Mouse (Mus musculus) lung, embryonic 15.5 days (tissue): ENCODE measurements at regions not wholly inside any gene's neighbourhood (a gene's known extent, or its start where the extent isn't known, plus 50 kb on each side); places are given as distances from the start of the nearest gene placed in this dataset.

Source experiments
- ATAC-seq: fragments of 200-750 bp; cut with Nextera tagmentation; 2 replicates; pipeline ENCODE4 v1.8.0; 2017; ENCODE audit warnings: moderate number of reproducible peaks, borderline replicate concordance; ENCODE audit not compliant: low FRiP score, low TSS enrichment; ENCODE audit errors: extremely low read depth
- H3K27ac ChIP-seq: fragments of 300-500 bp; sonication (generic); 2 replicates; pipeline ENCODE4 v1.5.1; 2015; ENCODE audit warnings: moderate library complexity, mild to moderate bottlenecking, inconsistent platforms
- H3K27me3 ChIP-seq: fragments of 300-500 bp; sonication (generic); 2 replicates; pipeline ENCODE4 v1.6.1; 2015; ENCODE audit warnings: inconsistent platforms
- H3K36me3 ChIP-seq: fragments of 300-500 bp; sonication (generic); 2 replicates; pipeline ENCODE4 v1.6.1; 2015; ENCODE audit warnings: inconsistent platforms
- H3K4me1 ChIP-seq: fragments of 300-500 bp; sonication (generic); 2 replicates; pipeline ENCODE4 v1.6.1; 2015; ENCODE audit warnings: inconsistent platforms
- H3K4me2 ChIP-seq: fragments of 300-500 bp; sonication (generic); 2 replicates; pipeline ENCODE4 v1.6.1; 2015; ENCODE audit warnings: inconsistent platforms, mild to moderate bottlenecking, moderate library complexity
- H3K4me3 ChIP-seq: fragments of 300-500 bp; sonication (generic); 2 replicates; pipeline ENCODE4 v1.5.1; 2015; ENCODE audit warnings: mild to moderate bottlenecking, inconsistent platforms
- H3K9ac ChIP-seq: fragments of 300-500 bp; sonication (generic); 2 replicates; pipeline ENCODE4 v1.6.1; 2015; ENCODE audit warnings: inconsistent platforms
- H3K9me3 ChIP-seq: fragments of 300-500 bp; sonication (generic); 2 replicates; pipeline ENCODE4 v1.6.1; 2016; ENCODE audit warnings: inconsistent platforms
- WGBS: fragments of 180-500 bp; shearing (Covaris S2); methylation state at CpG from one replicate; pipeline ENCODE4 v1.1.7; 2015; 5-methylcytosine and 5-hydroxymethylcytosine counted together

GRCm38 (mm10) chr6:49965944-49966545, 143.5 kb downstream of the Npy start:
- H3K4me2 ChIP-seq: no peak overlapping the region
- no peaks in the 10 kb centered on the region for H3K27me3 ChIP-seq
- H3K27ac ChIP-seq: no peak overlapping the region
- H3K4me3 ChIP-seq: no peak overlapping the region
- WGBS: 69% methylated on average over 5 of the region's 5 CpGs
- no peaks in the 10 kb centered on the region for H3K36me3 ChIP-seq
- no peak overlapping the region for H3K9ac ChIP-seq
- H3K4me1 ChIP-seq: peaks cover 11% of the 10 kb centered on the region; the same call in 1 of the 2 replicates
- H3K9me3 ChIP-seq: no peaks in the 10 kb centered on the region
- ATAC-seq: no peak

GRCm38 (mm10) chr6:49966555-49966954, 143.5 kb upstream of the Mpp6 start:
- Histone ChIP-seq H3K27ac (no peak overlapping the region), H3K4me3 (no peak overlapping the region), H3K4me2 (no peak overlapping the region), H3K9me3 (no peaks in the 10 kb centered on the region), H3K36me3 (no peaks in the 10 kb centered on the region), H3K4me1 (peaks cover 11% of the 10 kb centered on the region; the same call in 1 of the 2 replicates), H3K27me3 (no peaks in the 10 kb centered on the region), H3K9ac (no peak overlapping the region)
- no peak for ATAC-seq
- WGBS: 87% methylated on average over 3 of the region's 3 CpGs

GRCm38 (mm10) chr6:49973258-49973865, 136.7 kb upstream of the Mpp6 start:
- WGBS: 39% methylated on average over 7 of the region's 7 CpGs
- H3K27me3 ChIP-seq: no peaks in the 10 kb centered on the region
- H3K9me3 ChIP-seq: no peaks in the 10 kb centered on the region
- peak; percentile 59; the same call in 1 of the 2 replicates for ATAC-seq
- H3K4me3 ChIP-seq: no peak overlapping the region
- H3K4me2 ChIP-seq: no peak overlapping the region
- peaks cover 20% of the 10 kb centered on the region for H3K4me1 ChIP-seq
- no peak overlapping the region for H3K9ac ChIP-seq
- peak overlapping the region; percentile 58; the same call in 1 of the 2 replicates for H3K27ac ChIP-seq
- H3K36me3 ChIP-seq: no peaks in the 10 kb centered on the region

DNA sequence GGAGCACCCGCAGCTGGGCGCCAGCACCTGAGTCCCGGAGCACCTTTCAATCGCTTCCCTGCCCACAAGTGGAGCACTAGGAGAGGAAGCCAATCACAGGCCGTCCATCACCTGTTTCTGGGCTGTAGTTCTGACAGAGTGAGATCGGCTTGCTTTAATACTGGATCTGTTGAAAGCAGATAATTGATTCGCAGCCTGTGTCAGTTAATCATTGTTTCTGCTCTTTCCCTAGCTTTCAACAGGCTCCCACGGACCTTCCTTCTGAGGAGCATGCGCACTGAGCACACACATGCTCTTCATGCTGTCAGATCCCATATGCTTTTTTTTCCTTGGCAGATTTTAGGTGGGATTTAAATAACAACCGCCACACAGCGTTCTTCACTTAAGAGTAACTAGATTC, 132.3 kb upstream of the Mpp6 start:
- Histone ChIP-seq H3K4me2 (no peak overlapping the region), H3K4me3 (no peak overlapping the region), H3K36me3 (no peaks in the 10 kb centered on the region), H3K27me3 (no peaks in the 10 kb centered on the region), H3K27ac (no peak overlapping the region), H3K9ac (no peak overlapping the region), H3K4me1 (peaks cover 13% of the 10 kb centered on the region; the same call in 1 of the 2 replicates), H3K9me3 (no peaks in the 10 kb centered on the region)
- ATAC-seq: no peak
- WGBS: 48% methylated on average over 11 of the region's 11 CpGs

GRCm38 (mm10) chr6:49983740-49984139, 126.3 kb upstream of the Mpp6 start:
- H3K9me3 ChIP-seq: no peaks in the 10 kb centered on the region
- H3K4me2 ChIP-seq: no peak overlapping the region
- no peak overlapping the region for H3K9ac ChIP-seq
- H3K27ac ChIP-seq: peak overlapping the region; percentile 48; the same call in 1 of the 2 replicates
- no peak for ATAC-seq
- no peak overlapping the region for H3K4me3 ChIP-seq
- WGBS: 45% methylated on average over 4 of the region's 4 CpGs
- no peaks in the 10 kb centered on the region for H3K36me3 ChIP-seq
- no peaks in the 10 kb centered on the region for H3K27me3 ChIP-seq
- H3K4me1 ChIP-seq: peaks cover 31% of the 10 kb centered on the region

- Histone ChIP-seq H3K27me3 (no peaks in the 10 kb centered on the region), H3K9ac (no peak overlapping the region), H3K27ac (peak overlapping the region; percentile 72), H3K4me2 (no peak overlapping the region), H3K4me1 (peaks cover 38% of the 10 kb centered on the region), H3K36me3 (no peaks in the 10 kb centered on the region), H3K9me3 (no peaks in the 10 kb centered on the region), H3K4me3 (no peak overlapping the region)
- 12% methylated on average over 6 of the region's 6 CpGs for WGBS
- peak; percentile 89 for ATAC-seq
Measured at GRCm38 (mm10) chr6:49985127-49985526, 124.9 kb upstream of the Mpp6 start.

DNA sequence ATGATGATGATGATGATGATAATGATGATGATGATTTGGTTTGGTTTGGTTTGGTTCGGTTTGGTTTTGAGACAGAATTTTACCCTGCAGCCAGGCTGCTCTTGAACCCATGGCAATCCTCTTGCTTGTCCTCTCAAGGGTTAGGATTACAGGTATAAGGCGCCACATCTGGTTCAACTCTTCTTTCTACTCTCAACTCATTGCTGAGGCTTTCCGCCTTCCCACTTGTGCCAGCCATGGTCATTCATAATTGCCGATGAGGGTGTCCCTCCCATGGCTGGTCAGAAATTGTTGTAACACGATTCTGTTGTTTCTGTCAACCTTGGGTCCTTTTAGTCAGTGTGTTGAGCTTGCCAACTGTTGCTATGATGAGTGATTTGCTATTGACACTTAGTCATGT, 122.9 kb upstream of the Mpp6 start:
- H3K9me3 ChIP-seq: no peaks in the 10 kb centered on the region

DNA sequence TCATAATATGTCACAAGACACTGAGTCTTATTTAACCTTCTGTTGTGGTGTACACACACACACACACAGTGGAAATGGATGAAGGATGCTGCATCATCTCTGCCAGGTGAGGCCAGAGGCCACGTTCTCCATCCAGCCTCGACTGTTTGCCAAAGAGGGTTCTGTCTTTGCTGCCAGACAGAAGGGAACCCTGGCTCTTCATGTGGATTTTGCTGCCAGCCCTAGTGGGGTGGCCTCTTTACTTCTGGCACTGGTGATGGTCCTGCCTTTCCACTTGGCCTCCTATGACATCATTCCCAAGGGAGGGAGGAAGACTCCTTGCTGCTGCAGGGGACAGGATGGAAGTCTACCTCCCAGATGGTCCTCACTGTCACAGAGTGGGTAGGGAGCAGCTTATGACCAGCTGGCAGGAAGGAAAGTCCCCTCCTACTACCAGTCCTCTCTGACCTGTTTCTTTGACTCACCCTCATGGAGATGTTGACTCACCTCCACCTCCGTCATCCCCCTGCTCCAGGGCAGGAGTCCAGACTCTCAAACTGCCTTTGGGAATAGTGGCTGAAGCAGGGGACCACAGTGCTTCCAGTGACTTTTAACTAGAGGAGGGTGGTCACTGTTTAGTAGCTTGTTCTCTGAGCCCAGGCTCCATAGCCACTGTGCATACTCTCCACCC, 122.4 kb upstream of the Mpp6 start:
- no peak for ATAC-seq
- H3K9me3 ChIP-seq: no peaks in the 10 kb centered on the region
- H3K4me3 ChIP-seq: no peak overlapping the region
- no peak overlapping the region for H3K4me2 ChIP-seq
- no peak overlapping the region for H3K27ac ChIP-seq
- no peaks in the 10 kb centered on the region for H3K27me3 ChIP-seq
- WGBS: 67% methylated on average over 3 of the region's 3 CpGs
- H3K36me3 ChIP-seq: no peaks in the 10 kb centered on the region
- no peak overlapping the region for H3K9ac ChIP-seq
- H3K4me1 ChIP-seq: peaks cover 43% of the 10 kb centered on the region

More for the DNA sequence above, 122.9 kb upstream of the Mpp6 start:
- Histone ChIP-seq H3K27ac (no peak overlapping the region), H3K9ac (no peak overlapping the region), H3K4me3 (no peak overlapping the region), H3K4me2 (no peak overlapping the region), H3K4me1 (peaks cover 43% of the 10 kb centered on the region), H3K36me3 (no peaks in the 10 kb centered on the region), H3K27me3 (no peaks in the 10 kb centered on the region)
- ATAC-seq: no peak
- 79% methylated on average over 5 of the region's 5 CpGs for WGBS

DNA sequence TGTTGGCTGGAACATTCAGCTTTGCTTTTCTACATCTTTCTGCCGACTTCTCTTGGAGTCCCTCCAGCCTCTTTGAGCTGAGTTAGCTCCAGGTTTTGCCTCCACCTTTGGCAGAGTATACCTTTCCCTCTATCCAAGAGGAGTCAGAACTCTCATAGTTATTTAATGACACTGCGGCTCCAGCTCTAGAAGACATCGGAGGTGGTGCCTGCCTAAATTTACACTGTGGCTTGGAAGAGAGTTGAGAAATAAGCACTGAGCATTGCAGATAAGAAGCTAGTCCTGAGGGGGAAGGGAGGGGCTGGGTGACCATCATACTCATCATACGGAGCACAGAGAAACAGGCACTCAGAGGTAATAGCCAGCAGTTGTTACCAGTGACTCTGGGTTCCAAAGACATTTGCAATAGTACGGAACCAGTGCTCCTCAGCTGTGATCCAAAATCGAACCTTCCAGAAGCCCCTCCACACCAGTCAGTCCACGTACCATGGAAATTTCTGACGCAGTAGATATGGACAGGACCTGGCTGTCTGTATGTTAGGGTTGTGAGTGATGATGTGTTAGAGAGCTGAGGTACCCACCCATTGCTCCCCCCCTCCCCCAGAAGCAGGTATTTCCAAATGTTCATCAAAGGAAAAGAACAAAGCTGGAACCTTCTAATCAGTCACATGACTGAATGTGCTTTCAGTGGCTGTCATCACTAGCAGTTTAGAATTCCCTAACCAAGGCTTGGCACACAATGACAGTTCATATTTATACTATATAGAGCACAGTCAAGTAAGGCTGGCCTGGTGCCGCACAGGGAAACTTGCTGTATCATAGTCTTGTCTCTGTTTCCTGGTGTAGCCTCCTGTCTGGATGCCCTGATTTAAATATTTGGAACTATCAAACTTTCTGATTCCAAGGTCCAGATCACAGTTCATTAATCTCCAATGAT, 120.2 kb upstream of the Mpp6 start:
- Histone ChIP-seq H3K27me3 (no peaks in the 10 kb centered on the region), H3K4me3 (no peak overlapping the region), H3K4me2 (no peak overlapping the region), H3K9ac (no peak overlapping the region), H3K36me3 (no peaks in the 10 kb centered on the region), H3K27ac (no peak overlapping the region), H3K9me3 (no peaks in the 10 kb centered on the region), H3K4me1 (peaks cover 31% of the 10 kb centered on the region)
- WGBS: 52% methylated on average over 9 of the region's 9 CpGs
- ATAC-seq: peak; percentile 84

DNA sequence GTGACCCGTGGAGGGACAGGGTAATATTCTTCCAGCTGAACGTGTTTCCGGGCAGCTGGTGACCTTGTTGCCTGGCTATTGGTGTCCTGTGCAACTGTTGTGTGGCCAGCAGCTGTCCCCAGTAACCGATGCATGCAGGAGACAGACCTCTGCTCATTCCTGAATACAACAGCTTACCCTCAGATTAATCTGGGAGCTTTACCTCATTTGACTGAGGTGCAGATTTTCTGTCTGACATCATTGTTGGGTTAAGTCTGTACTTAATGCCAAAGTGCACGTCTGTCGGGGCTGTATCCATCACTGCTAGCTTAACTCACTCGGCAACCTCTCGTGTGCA, 119.6 kb upstream of the Mpp6 start:
- H3K27me3 ChIP-seq: no peaks in the 10 kb centered on the region
- no peak overlapping the region for H3K4me2 ChIP-seq
- no peaks in the 10 kb centered on the region for H3K9me3 ChIP-seq
- 26% methylated on average over 8 of the region's 8 CpGs for WGBS
- no peak overlapping the region for H3K4me3 ChIP-seq
- ATAC-seq: 0 out of 2 replicates have a peak, but pooled peaks have one; percentile 19
- H3K27ac ChIP-seq: no peak overlapping the region
- H3K9ac ChIP-seq: no peak overlapping the region
- peaks cover 25% of the 10 kb centered on the region for H3K4me1 ChIP-seq
- no peaks in the 10 kb centered on the region for H3K36me3 ChIP-seq

DNA sequence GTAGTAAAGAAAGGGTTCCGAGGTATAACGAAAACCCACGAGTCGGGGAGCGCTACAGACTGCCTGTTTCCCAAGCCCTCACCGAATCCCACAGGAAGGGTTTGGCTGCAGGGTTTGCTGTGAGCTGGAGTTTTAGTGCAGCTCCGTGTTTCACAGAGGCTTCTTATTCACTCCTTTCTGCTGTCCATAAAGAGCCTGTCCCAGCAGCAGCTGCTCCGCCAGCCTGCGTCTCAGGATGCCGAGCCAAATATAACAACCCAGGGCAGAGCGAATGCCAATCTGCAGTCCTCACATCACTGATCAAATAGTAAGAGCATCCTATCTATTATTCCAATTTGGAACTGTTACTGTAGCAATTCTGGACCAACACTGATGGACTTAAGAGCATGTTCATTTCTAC, 110.7 kb upstream of the Mpp6 start:
- WGBS: 82% methylated on average over 11 of the region's 11 CpGs
- H3K27ac ChIP-seq: no peak overlapping the region
- no peak overlapping the region for H3K4me2 ChIP-seq
- H3K4me3 ChIP-seq: no peak overlapping the region
- H3K4me1 ChIP-seq: no peaks in the 10 kb centered on the region
- no peak for ATAC-seq
- H3K27me3 ChIP-seq: no peaks in the 10 kb centered on the region
- H3K36me3 ChIP-seq: no peaks in the 10 kb centered on the region
- no peaks in the 10 kb centered on the region for H3K9me3 ChIP-seq
- H3K9ac ChIP-seq: no peak overlapping the region
